Mouse (Mus musculus): ENCODE results near the gene Tenm2.
A peak's percentile ranks its signal among the peaks of the same experiment; 100 is the strongest.

Tenm2 gene

GRCm38 (mm10) chr11:37076989-37077598 lies 158.7 kb downstream of the Tenm2 start:
- DNase-seq = no peak

GRCm38 (mm10) chr11:37075349-37075748 lies 160.4 kb downstream of the Tenm2 start:
- no peak for DNase-seq

- no peak for DNase-seq
These were observed 170.3 kb downstream of the Tenm2 start for GRCm38 (mm10) chr11:37065459-37065858.

GRCm38 (mm10) chr11:37046671-37047070 lies 189.1 kb downstream of the Tenm2 start:
- DNase-seq = peak in 1 of 2 experiments; percentile 7

- no peak for DNase-seq
These were observed 194.5 kb downstream of the Tenm2 start for GRCm38 (mm10) chr11:37041259-37041658.

GRCm38 (mm10) chr11:37039283-37039682 lies 196.5 kb downstream of the Tenm2 start:
- no peak for DNase-seq

GRCm38 (mm10) chr11:37031305-37032055 lies 204.3 kb downstream of the Tenm2 start:
- no peak for DNase-seq

GRCm38 (mm10) chr11:37011900-37012299 lies 223.9 kb downstream of the Tenm2 start:
- no peak for DNase-seq

- no peak for DNase-seq
These were observed 226.5 kb downstream of the Tenm2 start for GRCm38 (mm10) chr11:37009243-37009642.

GRCm38 (mm10) chr11:36997668-36998067 lies 238.1 kb downstream of the Tenm2 start:
- no peak for DNase-seq

- DNase-seq = peak; percentile 4 to 29
These were observed 244.9 kb downstream of the Tenm2 start for GRCm38 (mm10) chr11:36990895-36991294.

GRCm38 (mm10) chr11:36988776-36989565 lies 246.8 kb downstream of the Tenm2 start:
- no peak for DNase-seq

- no peak for DNase-seq
These were observed 261.6 kb downstream of the Tenm2 start for GRCm38 (mm10) chr11:36974142-36974541.

GRCm38 (mm10) chr11:36958102-36958501 lies 277.7 kb downstream of the Tenm2 start:
- no peak for DNase-seq

- DNase-seq = no peak
These were observed 294.3 kb downstream of the Tenm2 start for GRCm38 (mm10) chr11:36941429-36941828.

GRCm38 (mm10) chr11:36940557-36941110 lies 295.1 kb downstream of the Tenm2 start:
- no peak for DNase-seq

- no peak for DNase-seq
These were observed 305.9 kb downstream of the Tenm2 start for GRCm38 (mm10) chr11:36929817-36930216.

GRCm38 (mm10) chr11:36926705-36927406 lies 308.9 kb downstream of the Tenm2 start:
- DNase-seq = no peak

- DNase-seq = no peak
These were observed 316.5 kb downstream of the Tenm2 start for GRCm38 (mm10) chr11:36919301-36919700.

GRCm38 (mm10) chr11:36911406-36911805 lies 324.4 kb downstream of the Tenm2 start:
- DNase-seq = no peak

- DNase-seq = no peak
These were observed 326.7 kb downstream of the Tenm2 start for GRCm38 (mm10) chr11:36909036-36909435.

- no peak for DNase-seq
These were observed 333.5 kb downstream of the Tenm2 start for GRCm38 (mm10) chr11:36902302-36902701.

GRCm38 (mm10) chr11:36893061-36893460 lies 342.7 kb downstream of the Tenm2 start:
- DNase-seq = no peak
